Mouse (Mus musculus): ENCODE measurements around the gene Btbd2.

Gene Btbd2

DNA sequence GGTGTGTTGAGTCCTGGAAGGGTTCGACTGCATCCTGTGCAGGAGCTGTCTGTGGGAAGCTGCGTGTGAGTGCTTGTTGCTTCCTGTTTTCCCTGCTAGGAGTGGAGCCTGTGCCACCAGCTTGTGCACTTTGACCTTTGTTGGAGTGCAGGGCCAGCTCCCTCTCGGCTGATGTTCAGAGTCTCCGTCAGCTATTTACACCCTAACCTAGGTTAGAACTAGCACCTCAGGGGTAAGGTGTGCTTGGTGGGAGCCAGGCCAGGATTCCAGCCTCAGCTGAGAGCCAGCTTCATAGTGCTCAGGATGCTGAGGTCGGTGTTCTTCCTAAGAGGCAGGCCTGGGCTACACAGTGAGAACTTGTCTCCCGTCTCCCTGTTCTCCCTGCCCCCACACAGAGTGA is 21.5 kb downstream of the Btbd2 start:
- no peak for DNase-seq

DNA sequence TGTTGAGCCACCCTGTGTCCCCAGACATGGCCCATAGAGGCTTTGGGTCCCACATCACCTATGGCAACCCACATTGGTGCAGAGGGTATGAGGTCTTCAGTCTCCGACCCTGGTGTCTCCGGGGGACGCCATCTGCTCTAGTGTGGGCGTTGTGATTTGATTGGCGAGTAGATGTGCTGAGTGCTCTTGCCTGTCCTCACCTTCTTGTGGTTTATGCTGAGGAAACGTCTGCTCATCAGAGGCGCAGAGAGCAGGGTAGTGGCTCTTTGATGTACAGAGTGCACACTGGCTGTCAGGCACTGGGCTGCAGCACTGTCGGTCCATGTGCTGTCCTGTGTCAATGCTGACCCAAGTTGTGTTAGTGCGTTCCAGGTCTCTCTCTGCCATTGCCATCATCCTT is 27.9 kb downstream of the Btbd2 start:
- DNase-seq, result no peak

DNA sequence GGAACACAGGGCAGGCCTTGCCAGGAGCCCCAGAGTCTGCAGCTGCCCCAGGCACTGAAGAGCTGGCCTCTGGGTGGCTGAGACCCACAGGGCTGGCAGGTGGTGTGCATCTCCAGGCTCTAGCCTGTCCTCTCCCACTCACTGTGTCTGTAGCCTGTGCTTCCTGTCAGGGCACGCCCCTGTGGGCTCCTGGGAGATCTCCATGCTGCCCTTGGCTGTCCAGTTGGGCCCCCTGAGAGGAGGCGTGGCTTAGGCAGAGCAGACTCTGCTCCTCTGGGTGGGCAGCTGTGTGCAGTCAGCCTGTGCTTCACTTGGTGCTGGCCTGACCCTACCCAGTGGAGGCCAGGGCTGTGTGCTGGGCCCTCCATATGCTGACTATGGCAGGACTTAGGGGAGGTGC is 29.2 kb downstream of the Btbd2 start:
- DNase-seq, result no peak

DNA sequence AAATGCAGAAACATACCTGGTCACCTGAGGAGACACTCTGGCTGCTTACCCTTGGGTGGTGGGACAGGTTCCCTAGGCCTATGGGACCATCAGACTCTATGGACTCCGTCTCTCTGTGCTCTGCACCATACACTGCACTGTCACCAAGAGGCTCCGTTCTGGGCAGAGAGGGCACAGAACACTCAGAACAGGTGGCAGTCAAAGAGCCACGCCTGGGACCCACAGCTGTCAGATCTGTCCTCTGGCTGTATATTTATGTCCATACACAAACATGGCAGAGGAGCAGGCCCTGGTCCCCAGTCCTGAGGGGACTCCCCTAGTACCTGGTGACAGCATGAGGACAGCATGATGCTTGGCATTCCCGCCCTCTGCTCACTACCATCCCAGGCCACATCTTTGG is 31.1 kb downstream of the Btbd2 start:
- no peak for DNase-seq

DNA sequence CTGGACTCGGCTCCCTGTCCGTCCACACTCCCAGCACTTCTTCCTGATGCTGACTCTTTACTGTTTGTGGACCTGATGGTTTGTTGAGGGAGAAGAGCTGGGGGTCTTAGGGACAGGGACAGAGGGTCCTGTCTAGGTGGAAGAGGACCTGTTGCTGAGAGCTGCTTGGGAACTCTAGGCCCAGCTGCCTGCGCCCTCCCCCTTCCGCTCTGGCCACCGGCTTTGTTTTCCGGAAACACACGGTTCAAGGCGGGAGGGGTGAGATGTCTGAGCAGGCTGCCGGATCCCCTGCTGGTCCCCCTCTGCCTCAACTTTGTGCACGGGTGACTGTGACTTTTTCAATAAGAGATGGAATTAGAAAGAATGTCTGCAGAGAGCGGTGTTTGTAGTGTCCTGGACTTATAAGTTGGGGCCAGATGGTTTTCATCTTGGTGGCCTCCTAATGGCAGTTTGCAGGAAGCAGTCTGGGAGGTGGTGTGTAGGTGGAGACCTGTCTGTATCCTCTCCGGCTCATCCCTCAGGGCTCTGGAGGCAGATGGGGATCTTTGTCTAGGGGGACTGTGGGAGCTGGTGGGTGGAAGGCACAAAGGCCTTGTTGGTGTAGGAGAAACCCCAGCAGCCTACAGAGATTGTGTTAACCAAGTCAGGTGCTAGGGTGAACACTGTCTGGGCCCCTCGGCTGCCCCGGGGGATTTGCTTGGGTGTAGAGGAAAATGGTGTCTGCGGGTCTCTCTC is 33.2 kb downstream of the Btbd2 start:
- peak; percentile 52 to 59 for DNase-seq

DNA sequence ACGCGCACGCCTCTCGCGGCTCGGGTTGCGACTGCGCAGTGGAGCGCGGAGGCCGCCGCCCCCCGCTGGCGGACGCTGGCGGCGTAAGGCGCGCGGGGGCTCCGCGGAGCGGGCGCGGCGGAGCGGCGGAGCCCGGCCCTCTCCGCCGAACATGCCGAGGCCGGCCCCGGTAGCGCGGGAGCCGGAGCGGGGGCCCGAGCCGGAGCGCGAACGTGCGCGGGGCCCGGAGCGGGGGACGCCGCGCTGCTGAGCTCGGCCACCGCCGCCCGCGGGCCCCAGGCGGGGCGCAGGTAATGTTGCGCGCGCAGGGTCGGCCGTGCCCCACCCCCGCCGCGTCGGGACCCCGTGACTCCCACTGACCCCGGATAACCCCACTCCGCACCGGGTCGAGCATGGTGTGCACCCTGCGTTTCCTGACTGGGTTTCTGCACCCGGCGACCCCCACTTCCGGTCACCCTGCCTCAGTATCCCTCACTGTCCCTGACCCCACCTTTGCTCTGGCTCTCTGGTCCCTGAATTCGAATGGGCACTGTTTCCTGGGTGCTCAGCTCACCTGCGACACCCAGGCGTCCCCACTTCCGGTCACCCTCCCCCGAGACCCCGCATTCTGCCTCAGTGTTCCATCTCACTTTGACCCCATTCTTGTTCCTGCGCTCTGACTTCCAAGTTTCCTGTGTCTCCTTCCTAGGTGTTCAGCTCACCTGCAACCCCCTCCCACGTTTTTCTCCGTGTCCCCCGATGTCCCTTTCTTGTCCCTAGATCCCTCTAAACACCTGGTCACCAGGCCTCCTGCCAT is 34.0 kb downstream of the Btbd2 start, which contains the start of gene Csnk1g2:
Gene Csnk1g2, plus strand, starts transcription at position 178 of the 796 bp plus-strand sequence.
- peak in 1 of 2 experiments; percentile 49 for DNase-seq

DNA sequence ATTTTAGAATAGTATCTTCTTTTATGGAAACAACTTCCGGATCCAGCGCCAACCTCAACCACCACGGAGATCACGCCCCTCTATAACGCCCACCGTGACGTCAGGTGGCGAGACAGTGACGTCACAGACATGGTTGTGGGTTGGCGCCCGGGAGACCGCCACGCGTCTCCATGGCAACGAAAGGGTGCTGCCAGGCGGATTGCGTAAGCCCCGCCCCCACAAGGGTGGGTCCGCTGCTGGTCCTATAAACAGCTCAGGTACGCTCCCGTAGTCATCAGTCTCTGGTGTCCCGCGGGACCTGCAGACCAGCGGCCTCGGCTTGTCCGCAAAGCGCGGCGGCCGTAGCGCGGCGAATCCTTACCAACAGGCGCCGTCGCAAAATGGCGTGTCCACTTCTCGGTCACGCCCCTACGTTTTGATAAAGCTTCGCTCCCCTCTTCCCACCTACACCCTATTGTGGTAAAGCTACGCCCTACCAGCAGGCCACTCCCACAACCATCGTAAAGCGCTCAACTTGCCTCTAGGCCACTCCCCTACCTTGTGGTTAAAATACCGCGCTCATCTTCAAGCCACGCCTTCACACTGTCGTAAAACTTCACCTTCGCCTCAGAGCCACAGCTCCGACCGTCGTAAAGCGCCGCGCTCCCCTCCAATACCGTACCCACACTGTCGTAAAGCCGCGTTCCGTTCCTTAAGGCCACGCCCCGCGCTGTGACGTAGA is 34.8 kb downstream of the Btbd2 start:
- peak; percentile 99 for DNase-seq

DNA sequence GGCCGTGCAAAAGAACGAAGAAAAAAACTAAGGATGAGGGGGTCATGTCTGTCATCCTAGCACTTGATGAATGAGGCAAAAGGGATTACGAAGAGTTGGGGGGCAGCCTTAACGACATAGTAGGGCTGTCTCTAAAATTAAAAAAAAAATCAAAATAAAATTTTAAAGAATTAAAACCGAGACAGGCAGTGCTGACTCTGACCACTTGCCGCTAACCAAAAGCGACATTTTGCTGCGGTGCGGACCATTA is 35.3 kb downstream of the Btbd2 start:
- DNase-seq, result no peak

DNA sequence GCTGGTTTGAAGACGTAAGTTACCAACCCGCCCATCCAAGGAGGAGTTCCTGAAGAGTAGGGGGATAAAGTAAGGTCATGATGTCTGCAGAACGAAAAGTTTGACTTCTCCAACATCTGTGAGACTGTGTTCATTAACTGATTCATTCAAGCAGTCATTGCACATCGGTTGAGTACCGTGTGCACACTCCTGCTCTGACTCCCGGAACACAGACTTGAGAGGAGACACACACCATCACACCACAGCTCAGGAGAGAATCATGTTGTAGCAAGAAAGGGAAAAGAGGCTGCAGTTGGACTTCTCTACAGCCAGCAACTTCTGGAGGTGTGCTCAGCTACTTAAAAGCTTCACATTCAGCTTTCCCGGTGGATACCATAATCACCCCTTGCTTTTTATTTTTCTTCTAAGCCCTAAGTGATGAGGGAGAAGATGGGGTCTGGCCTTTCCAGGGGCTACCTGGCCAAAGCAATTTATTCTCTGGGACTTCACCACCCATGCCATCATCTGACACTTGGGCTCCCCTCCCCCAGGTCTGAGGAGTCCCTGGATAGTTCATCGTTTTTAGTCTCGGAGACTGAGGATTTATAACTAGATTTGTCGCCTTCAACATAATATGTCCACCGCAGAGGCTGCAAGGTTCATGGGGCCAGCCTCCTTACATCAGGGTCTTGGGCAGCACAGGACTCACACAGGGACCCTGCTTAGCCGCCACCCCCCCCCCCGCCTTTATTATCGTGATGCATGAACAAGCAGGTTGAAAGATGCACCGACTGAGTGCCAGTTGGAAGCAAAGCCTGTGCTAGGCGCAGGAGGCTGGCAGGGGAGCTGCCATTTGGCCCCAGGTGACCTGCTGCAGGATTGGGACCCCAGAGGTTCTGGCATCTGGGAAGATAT is 35.8 kb downstream of the Btbd2 start:
- no peak for DNase-seq

DNA sequence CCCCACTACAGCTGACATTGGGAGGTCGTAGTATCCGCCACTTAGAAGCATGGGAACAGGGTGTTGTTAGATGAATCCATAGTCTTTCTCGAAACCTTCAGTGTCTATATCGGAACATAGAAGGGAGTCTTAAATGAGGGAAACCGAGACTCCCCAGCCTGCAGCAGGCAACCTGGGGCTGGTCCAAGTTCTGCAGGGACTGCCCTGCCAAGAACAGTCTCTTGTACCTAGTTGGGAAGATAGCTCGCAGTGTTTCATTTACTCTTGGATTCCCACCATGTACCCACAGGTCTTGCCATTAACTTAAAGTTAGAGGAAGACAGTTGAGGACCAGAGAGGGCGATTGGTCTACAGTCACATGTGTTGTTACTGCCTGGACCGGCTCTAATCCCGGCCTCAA is 36.5 kb downstream of the Btbd2 start:
- DNase-seq, result no peak

DNA sequence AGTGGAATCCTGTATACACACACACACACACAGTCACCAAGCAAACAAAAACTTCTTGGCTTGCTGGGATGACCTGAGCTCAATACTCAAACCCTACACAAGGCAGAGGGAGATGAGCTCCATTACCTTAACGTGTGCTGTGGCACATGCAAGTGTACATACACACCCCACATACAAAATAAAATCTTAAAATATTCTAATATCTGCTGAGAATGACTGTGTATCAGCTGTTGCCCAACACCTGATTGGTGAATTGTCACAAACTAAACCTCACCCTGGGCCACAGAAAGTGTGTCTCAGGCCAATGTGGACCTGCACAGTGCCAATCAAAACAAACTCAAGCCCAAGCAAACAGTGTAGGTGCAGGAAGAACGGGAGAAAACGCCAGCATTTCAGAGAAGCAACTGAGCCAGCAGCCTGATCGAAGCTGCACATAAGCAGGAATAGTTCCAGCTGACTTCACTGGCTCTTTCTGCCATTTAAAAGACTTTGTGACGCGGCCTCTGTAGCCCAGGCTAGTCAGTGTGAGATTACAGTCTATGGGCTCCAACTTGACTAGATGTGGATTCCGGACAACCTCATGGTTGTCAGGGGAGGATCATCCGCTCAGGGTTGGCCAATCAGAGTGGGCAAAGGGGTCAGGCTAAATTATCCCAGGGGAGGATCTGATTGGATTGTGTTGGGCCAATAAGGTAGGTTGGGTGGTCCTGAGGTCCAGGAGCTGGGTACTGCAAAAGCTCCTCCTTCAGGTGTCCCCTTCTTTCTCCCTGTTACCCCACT is 37.2 kb downstream of the Btbd2 start:
- no peak for DNase-seq

DNA sequence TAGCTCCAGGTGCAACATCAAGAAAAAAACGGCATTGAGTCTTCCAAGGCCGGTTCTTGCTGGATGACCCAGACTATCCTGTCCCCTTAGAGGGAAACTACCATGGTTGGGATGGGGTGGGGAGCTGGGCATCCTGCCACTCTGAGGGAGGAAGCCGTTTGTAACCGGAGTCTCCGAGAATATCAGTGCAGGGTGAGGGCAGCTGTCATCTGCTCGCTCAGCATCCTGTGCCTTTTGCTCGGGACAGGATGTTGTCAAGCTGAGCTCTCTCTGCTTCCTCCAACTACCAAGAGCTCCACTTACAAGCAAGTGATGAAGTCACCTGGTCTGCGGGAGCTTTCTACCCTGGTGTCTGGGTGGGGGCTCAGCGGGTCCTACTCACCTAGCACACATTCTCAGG is 38.7 kb downstream of the Btbd2 start:
- no peak for DNase-seq

DNA sequence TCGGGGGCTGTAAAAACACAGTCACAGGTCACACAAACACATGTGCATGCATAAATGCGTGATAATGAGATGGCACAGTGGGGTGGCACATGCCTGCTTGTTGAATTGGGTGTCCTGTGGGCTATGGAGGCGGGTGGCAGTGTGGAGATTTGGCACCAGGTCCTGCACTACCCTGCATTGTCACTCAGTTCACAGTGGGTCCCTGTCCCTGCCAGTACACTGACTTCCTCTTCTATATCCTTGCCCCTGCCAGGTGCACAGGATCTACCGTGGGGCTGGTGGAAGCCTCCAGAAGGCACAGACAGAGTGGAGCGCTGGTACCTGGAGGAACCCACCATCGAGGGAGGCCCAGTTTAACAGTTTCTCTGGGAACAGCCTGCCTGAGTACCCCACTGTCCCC is 42.5 kb downstream of the Btbd2 start:
- no peak for DNase-seq

DNA sequence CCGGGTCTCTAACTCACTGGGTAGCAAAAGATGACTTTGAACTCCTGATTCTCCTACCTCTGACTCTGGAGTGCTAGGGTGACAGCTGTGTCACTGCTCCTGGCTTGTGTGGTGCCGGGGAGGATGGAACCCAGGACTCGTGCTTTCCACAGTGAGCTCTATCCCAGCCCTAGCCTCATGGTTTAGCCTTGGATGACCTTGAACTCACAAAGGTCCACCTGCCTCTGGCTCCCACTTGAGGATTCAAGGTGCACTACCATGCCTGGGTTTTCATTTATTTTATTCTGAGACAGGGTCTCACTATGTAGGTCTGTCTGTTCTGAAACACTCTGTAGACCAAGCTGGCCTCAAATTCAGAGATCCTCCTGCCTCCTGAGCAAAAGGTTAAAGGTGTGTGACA is 43.0 kb downstream of the Btbd2 start:
- no peak for DNase-seq

DNA sequence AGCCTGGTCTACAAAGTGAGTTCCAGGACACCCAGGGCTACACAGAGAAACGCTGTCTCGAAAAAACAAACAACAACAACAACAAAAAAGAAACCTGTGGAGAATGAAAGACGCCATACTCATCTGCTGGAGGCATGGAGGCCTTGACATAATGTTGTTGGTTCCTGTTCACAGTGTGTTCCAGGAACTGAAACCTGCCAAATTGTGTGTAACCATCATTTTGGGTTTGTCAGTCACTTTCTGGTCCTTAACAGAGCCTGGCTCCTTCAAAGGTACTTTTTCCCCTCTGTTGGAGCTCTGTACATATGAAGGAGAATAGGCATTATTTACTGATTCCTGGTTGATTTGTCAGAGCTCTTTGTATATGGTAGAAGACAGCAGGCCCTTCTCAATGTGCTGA is 45.0 kb downstream of the Btbd2 start:
- no peak for DNase-seq

DNA sequence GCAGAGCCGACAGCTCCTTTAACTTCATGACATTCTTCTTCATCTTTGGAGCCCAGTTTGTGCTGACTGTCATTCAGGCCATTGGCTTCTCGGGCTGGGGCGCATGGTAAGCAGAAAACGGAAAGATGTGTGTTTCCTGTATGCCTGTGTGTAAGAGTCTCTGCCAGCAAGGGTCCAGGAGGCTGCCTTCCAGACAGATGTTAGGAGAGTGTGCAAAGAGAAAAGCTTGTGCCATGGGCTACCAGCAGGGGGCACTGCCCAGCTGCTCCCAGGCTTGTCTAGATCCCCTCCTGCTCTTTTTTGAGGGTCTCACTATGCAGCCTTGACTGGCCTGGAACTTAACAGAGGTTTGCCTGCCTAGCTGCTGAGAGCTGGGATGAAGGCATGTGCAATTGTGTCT is 45.8 kb downstream of the Btbd2 start:
- peak; percentile 49 to 52 for DNase-seq

DNA sequence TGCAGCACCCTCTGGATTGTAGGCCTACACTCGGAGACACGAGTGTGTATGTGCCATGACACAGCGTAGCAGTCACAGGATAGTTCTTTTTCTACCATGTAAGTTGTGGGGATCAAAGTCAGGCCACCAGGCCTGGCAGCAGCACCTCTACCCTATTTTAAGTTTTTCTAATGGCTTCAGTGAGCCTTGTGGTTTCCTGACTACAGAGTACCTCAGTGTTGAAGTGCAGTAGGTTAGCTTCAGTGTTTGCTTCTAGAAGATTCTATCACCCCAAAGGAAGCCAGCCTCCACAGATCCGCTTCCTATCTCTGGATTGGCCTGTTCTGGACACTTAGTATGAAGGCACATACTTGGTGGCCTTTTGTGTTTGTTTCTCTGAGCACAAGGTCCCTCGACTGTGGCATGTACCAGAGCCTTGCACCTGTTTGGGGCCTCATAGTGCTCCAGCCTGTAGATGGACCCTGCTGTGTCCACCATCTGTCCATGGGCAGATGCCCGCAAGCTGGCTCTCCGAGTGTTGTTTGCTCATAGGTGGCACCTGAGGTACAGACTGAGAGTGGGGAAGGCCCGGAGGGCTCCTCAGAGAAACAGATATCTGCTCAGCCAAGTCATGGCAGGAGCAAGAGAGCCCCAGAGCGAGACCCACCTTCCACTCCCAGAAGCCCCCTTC is 46.6 kb downstream of the Btbd2 start:
- peak; percentile 87 to 88 for DNase-seq

DNA sequence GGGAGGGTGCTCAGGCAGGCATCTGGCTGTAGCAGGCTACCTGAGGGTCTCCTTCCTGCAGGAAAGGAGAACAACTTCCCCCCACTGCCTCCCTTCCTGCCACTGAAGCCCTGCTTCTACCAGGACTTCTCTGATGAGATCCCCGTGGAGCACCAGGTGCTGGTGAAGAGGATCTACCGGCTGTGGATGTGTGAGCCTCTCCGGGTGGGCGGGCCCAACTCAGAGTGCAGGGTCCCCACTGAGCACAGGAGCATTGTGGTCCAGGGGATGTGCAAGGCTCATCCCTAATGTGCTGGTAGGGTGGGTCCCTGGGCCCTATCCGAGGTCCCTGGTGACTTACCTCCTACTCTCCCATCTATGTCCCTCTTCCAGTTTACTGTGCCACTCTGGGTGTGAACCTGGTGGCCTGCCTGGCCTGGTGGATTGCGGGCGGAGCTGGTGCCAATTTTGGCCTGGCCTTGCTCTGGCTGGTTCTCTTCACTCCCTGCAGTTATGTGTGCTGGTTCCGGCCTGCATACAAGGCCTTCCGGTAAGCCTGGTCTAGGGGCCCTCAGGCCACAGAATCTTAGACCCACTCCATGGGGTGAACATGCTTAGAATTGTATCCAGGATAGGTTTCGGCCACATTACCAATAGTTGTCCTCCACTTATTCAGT is 47.5 kb downstream of the Btbd2 start:
- DNase-seq, result peak in 1 of 2 experiments; percentile 27

DNA sequence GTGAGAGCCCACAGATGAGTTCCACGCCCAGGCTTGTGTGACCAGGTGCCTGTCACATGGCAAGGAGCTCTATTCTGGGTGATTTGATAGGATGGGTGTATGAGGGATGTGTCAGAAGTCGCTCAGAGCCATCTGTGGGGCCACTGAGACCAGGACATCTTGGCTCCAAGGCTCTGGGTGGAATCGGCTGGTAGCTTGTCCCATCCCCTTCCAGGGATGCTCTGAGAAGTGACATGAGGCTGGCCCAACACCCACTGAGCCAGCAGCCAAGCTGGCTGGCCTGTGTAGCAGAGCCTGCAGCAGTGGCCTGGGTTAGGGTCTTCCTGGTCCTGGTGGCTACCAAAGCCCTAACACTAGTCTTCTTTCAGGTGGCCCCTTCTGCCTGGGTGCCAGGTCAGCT is 48.4 kb downstream of the Btbd2 start:
- DNase-seq, result peak in 1 of 2 experiments; percentile 3

DNA sequence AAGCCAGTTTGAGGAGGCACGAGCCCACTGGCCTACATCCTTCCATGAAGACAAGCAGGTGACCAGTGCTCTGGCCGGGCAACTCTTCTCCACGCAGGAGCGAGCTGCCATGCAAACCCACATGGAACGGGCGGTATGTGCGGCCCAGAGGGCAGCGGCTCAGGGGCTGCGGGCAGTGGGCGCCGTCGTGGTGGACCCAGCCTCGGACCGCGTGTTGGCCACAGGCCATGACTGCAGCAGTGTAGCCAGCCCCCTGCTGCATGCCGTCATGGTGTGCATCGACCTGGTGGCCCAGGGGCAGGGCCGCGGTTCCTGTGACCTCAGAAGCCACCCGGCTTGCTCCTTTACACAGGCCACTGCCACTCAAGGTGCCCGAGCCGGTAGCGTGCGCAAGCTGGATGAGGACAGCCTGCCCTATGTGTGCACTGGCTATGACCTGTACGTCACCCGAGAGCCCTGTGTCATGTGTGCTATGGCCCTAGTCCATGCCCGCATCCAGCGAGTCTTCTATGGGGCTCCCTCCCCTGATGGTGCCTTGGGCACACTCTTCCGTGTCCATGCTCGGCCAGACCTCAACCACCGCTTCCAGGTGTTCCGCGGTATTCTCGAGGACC is 50.0 kb downstream of the Btbd2 start:
- peak in 1 of 2 experiments; percentile 23 for DNase-seq

Measured in cerebellum, postnatal 36 days (tissue).